Mouse (Mus musculus) central nervous system, embryonic 11.5 days (tissue): ENCODE data around the gene Sec23ip. TPM values are rescaled to one million over a fixed set of nuclear protein-coding genes. Genes with fewer than 3 reads are reported as not detected.

Experiments used
- polyA plus RNA-seq: library from polyadenylated mRNA; depleted of rRNA; stranded (reverse); fragments of >200 nt; gene quantifications from 2 replicates; pipeline ENCODE4 v1.2.3, GENCODE M21; 2012; rRNA removed

Sec23ip gene
- 27.8 and 29.0 TPM in 2 replicates for polyA plus RNA-seq

GRCm38 (mm10) chr7:128744684-128745485 is at the start of gene Sec23ip:
Sec23ip (plus strand) TSS chr7:128744943.

DNA sequence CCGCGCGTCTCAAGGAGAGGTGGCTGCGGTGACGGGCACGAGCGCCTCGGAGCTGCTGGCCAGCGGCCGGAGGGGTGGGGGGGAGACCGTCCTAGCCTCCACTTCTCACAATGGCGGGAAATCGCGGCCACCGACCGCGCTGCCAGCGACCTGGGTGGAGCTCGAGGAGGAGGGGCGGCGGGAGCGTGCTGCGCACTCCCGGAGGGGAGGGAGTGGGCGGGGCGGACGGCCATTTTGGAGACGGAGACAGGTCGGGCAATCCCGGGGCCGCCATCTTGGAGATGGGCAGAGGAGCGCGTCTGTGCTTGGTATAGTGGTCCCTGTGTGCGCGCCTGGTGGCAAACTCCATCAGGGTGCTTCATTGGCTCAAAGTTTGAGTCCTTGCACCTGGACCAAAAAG is 4.4 kb upstream of the Sec23ip start, which contains the start of gene Mcmbp:
Gene Mcmbp (minus strand): TSS at position 162 of the 400 bp plus-strand sequence.

Other genes starting within 250 kb of the Sec23ip start
- gene Bag3, start 221.3 kb upstream of the Sec23ip start, polyA plus RNA-seq = 6.3 and 8.8 TPM in 2 replicates
- gene Inpp5f, start 133.6 kb upstream of the Sec23ip start, polyA plus RNA-seq = 38.3 and 45.1 TPM in 2 replicates
- 40.4 and 54.1 TPM in 2 replicates for gene Mcmbp, start 4.4 kb upstream of the Sec23ip start, polyA plus RNA-seq